Mouse (Mus musculus) testis, adult 2 months (tissue): Measurements from ENCODE around the gene Nsg1.

Experiments used
- CTCF ChIP-seq: fragments of 200-500 bp; IDR thresholded peaks from 2 replicates; pipeline ENCODE4 v1.5.1; 2012; ENCODE audit warnings: low read depth, mild to moderate bottlenecking, inconsistent platforms, low read length, moderate library complexity; ENCODE audit not compliant: control insufficient read depth, insufficient read depth, insufficient replicate concordance
- POLR2A ChIP-seq: fragments of 200-500 bp; IDR thresholded peaks from 2 replicates; pipeline ENCODE4 v1.6.1; 2012; ENCODE audit warnings: low read depth, mild to moderate bottlenecking, inconsistent platforms, low read length, moderate library complexity; ENCODE audit not compliant: control insufficient read depth

GRCm38 (mm10) chr5:38121699-38122098 is 38.0 kb downstream of the Nsg1 start:
- TF ChIP-seq POLR2A (no peak), CTCF (no peak)
